Mouse (Mus musculus) cerebellum, adult 2 months (tissue): ENCODE data around the gene Tcfl5.

Source experiments
- CTCF ChIP-seq: fragments of 200-500 bp; IDR thresholded peaks from 2 replicates; pipeline ENCODE4 v1.5.1; 2011; ENCODE audit warnings: low read depth, mild to moderate bottlenecking, control low read depth, low read length, moderate library complexity, borderline replicate concordance; ENCODE audit not compliant: insufficient read depth
- POLR2A ChIP-seq: fragments of 200-500 bp; IDR thresholded peaks from 2 replicates; pipeline ENCODE4 v1.6.1; 2011; ENCODE audit warnings: low read length, control low read depth, borderline replicate concordance; ENCODE audit not compliant: insufficient read depth

DNA sequence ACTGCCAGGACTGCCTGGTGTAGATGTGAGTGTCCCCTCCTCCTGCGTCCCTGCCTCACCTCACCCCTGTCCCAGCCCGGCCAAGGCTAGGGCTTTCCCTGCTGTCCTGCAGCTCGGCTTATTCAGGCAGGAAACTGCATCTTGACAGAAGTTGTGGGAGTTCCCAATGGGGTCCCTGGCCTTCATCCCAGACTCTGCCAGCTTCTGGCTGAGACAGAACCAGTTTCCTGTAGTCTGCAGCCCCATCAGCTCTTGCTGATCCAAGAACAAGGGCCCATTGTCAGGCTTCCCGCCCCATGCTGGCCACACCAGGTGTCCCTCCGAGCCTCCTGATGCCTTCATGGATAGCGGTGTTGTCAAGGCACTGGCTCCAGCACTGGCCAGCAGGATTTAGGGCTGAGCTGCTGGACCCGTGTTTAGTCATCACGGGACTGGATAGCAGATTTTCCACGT lies 41.9 kb downstream of the Tcfl5 start:
- no peak for TF ChIP-seq CTCF
- TF ChIP-seq POLR2A, result no peak
